Mouse (Mus musculus) erythroblast, embryonic 14.5 days (primary cell): ENCODE measurements around the gene Mknk2.

ENCODE experiments used
- GATA1 ChIP-seq: IDR thresholded peaks from 2 replicates; pipeline ENCODE4 v1.6.1; 2012; ENCODE audit warnings: low read length, inconsistent platforms, mixed read lengths
- TAL1 ChIP-seq: IDR thresholded peaks from 3 replicates; pipeline ENCODE4 v1.6.1; 2012; ENCODE audit warnings: low read length, inconsistent platforms, mixed read lengths

GRCm38 (mm10) chr10:80658194-80658840 lies 19.6 kb downstream of the Mknk2 start:
- TF ChIP-seq TAL1 (no peak), GATA1 (no peak)
